Mouse (Mus musculus) central nervous system, embryonic 14 days (tissue): ENCODE results near the gene Id3. TPM values are rescaled to one million over a fixed set of nuclear protein-coding genes. Genes with fewer than 3 reads are reported as not detected.

Source experiments
- polyA plus RNA-seq: library from polyadenylated mRNA; depleted of rRNA; stranded (reverse); fragments of >200 nt; gene quantifications from 2 replicates; pipeline ENCODE4 v1.2.3, GENCODE M21; 2012; rRNA removed

Id3 gene
- polyA plus RNA-seq: 115 and 144 TPM in 2 replicates

GRCm38 (mm10) chr4:136143193-136143976, at the start of gene Id3:
Gene Id3 (plus strand): TSS chr4:136143497.

GRCm38 (mm10) chr4:136172011-136172541, 28.8 kb downstream of the Id3 start, which contains the start of gene E2f2:
Gene E2f2 (plus strand): TSS chr4:136172394.

Other genes with a start within 250 kb of the Id3 start
- 0.09 and 0.19 TPM in 2 replicates for gene Cnr2, start 248.1 kb upstream of the Id3 start, polyA plus RNA-seq
- 39.6 and 43.6 TPM in 2 replicates for gene Fuca1, start 222.8 kb upstream of the Id3 start, polyA plus RNA-seq
- gene Hmgcl, start 197.0 kb upstream of the Id3 start, polyA plus RNA-seq: 50.2 and 56.2 TPM in 2 replicates
- gene Gale, start 179.8 kb upstream of the Id3 start, polyA plus RNA-seq: 41.8 and 55.7 TPM in 2 replicates
- gene Lypla2, start 170.9 kb upstream of the Id3 start, polyA plus RNA-seq: 170 and 172 TPM in 2 replicates
- 49.7 and 50.1 TPM in 2 replicates for gene Pithd1, start 156.2 kb upstream of the Id3 start, polyA plus RNA-seq
- gene Eloa, start 121.7 kb upstream of the Id3 start, polyA plus RNA-seq: 20.4 and 21.3 TPM in 2 replicates
- gene Rpl11, start 90.1 kb upstream of the Id3 start, polyA plus RNA-seq: 1,047 and 1,063 TPM in 2 replicates
- 4.5 and 6.0 TPM in 2 replicates for gene E2f2, start 28.9 kb downstream of the Id3 start, polyA plus RNA-seq
- 5.4 and 9.5 TPM in 2 replicates for gene Asap3, start 62.9 kb downstream of the Id3 start, polyA plus RNA-seq
- 1.0 and 3.6 TPM in 2 replicates for gene Tcea3, start 104.2 kb downstream of the Id3 start, polyA plus RNA-seq
- 50.0 and 51.8 TPM in 2 replicates for gene Zfp46, start 141.2 kb downstream of the Id3 start, polyA plus RNA-seq
- 169 and 188 TPM in 2 replicates for gene Hnrnpr, start 167.4 kb downstream of the Id3 start, polyA plus RNA-seq